Mouse (Mus musculus) R1 (cell line): ENCODE measurements around the gene Hook2.

Experiments used
- DNase-seq: peaks from one replicate; pipeline ENCODE4 v3.0.0-alpha.2; 2018; ENCODE audit warnings: low read depth, low spot score

The Hook2 gene

DNA sequence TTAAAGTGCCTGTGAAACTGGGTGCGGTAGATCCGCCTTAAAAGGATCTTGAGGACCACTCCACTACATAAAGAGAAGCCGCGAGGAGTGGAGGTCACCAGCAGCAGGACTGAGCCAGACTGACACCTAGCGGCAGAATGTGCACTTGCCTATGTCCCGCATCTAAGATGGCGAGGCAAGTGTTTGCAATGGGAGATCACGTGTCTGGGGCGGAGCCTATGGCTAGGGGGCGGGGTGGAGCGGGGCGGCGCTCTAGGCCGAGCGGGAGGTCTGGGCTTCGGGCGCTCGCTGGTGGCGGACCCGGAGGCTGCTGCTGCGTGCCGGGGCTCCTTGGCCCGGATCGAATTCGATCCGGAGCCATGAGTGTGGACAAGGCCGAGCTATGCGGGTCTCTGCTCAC, at the start of gene Hook2:
Gene Hook2, plus strand, starts transcription at position 255 of the 400 bp plus-strand sequence.
- peak; percentile 99 for DNase-seq

DNA sequence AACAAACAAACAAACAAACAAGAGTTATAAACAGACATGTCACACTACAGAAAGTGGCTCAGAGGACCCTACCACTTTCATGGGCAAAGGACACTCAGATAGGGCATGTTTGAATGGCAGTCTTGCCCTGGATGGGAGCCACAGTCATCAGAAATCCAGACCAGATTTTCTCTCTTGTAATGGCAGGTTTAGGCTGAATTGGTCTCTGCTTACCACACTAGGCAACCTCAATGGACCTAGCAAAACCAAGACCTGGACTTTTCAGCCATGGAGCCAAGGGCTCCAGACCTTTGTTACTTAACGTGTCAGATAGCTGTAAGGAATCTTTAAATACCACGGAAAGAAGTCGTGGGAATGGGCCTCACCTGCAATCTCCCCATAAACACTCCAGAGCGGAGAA, 46.7 kb upstream of the Hook2 start:
- DNase-seq = no peak

DNA sequence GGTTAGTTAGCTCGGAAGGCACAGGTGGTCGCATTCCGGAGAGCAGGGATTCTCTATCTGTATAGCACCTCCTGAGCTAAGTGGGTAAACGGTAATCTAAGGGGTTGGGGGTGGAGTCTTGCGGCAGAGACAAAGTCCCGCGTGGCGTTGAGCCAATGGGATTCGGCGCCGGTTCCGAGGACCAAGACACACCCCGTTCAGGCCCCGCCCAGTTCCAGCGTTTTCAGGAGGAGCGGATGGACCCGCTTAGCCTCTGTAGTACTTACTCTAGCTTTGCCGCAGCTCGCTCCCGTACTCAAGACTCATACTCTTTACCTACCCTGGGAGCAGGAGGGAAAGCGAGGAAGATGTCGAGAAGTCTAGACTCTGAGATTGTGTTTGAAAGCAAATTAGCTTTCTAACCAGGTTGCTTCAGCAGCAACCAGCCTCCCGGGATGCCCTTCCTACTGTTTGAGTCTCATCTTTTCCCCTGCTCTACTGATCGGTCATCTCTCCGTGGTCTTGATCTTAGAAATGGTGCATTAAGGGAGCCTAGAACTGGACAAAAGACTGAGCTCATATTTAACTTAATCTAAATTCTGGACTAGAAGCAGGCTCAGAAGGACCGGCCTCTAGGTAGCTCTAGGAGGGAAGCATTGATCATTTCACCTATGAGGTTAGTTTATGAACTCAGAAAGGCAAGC, 45.8 kb upstream of the Hook2 start:
- peak; percentile 93 for DNase-seq

DNA sequence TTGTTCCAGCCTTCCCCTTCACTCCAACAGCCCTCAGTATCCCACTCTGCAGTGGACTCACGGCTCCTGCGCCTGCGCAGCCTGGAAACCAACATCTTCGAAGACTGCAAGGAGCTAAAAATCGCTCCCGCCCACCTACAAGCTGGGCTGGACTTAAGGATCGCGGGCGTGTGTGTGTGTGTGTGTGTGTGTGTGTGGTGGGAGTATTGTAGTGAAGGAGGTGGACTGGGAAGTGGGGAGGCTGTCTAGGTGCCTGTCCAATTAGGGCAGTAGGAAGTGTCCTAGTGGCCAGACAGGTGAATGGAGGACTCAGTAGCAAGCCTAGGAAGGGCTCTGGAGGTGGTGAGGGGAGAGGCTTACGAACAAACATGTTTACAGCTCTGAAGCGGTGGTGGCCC, 45.2 kb upstream of the Hook2 start:
- DNase-seq = no peak

DNA sequence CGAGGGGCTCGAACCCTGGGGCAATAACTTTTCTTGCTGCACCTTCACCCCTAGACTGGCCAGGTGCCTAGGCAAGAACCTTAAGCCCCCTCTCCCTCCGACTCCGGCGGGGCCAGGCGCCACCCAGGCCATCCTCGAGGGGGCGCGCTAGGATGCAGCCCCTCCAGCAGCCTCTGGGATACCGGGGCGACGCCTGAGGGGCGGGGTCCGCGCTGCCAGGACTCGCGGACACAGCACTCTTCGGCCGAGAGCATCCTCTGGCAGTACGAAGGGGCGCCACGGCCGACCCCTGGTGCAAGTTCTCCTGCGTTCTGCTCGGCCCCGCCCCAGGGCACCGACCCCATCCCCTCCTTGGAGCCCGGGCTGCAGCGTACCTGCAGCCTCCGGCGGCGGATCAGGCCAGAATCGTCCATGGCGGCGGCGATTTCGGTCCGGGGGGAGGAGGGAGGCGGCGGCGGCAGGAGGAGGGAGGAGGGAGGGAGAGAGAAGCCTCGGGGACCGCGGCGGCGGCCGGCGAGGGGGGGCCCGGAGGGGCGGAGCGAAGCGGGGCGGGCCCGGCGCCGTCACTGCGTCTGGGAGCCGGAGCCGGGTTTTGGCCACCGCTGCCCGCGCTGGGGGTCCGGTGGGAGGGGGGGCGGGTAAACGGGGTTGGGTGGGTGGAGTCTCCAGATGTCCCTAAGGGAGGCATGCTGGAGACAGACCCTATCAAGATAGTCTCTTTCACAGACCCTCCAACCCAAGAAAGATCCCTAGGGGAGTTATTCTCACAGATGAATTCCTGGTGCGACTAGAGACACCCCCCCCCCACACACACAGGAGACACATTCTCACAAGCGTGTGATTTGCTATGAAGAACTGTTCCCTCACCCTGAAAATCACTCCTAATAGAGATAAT, 44.5 kb upstream of the Hook2 start:
- DNase-seq = peak; percentile 73

DNA sequence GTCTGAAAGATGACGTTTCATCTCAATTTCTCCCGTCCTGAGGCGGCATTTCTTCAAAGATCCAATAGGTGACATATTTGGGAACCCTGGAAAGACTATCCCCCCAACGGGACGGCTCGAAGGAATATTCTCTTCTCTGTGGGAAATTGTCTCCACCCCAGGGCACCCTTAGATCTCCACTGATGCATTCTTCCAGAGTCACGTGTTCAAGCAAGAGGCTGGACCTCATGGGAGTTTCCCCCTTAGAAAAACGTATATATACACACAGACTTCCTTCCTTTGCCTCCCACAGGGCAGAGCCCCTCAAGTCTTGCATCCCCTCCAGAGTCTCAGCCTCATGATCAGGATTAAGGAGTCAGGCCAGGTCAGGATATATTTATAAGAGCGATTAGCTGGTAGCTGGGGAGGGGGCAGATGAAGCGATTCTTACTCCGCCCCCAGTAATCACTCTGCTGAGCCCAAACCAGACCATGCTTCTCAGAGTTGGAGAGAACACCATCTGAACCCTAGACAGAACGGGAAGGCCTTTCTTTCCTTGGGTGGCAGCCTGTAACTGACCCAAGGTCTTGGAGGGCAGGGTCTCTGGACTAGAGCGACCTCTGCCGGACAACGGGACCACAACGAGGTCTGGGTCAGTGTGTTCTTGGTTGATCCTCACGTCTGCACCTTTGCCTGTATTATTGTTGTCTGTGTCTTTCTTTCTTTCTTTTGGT, 43.7 kb upstream of the Hook2 start, which contains the start of gene Rtbdn:
Gene Rtbdn, plus strand, starts transcription at position 464 of the 713 bp plus-strand sequence.
- DNase-seq = no peak

DNA sequence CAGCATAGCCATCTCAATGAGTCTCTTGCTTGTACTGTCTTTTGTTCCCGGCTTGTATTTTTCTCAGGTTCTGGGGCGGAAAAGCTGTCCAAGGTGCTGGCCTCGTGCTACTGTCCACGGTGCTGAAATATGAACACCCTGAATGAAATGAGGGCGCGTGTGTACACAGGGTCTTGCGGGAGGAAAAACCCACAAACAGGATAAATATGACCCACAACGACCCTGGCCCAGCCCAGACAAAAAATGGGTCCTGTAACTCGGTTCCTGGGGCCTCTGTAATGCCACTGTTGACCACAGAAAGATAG, 43.2 kb upstream of the Hook2 start:
- no peak for DNase-seq

DNA sequence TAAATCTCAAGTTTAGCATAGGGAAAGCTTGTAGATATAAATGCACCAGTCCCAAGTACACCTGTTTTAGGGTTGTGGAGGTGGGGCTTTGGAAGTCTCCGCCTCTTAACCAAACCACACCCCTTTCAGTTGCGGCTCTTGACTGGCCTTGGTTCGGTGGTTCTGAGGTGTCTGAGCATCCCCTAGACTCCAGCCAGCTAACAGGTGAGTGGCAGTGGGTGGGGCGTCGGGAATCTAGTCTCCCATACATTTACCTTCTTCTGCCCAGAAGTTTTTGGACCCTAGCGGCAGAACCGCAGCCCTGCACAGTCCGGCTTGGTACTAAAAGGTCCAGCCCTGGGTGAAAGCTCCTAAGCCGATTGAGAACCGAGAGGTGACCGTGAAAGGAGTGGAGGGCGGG, 40.6 kb upstream of the Hook2 start:
- DNase-seq = peak; percentile 64

DNA sequence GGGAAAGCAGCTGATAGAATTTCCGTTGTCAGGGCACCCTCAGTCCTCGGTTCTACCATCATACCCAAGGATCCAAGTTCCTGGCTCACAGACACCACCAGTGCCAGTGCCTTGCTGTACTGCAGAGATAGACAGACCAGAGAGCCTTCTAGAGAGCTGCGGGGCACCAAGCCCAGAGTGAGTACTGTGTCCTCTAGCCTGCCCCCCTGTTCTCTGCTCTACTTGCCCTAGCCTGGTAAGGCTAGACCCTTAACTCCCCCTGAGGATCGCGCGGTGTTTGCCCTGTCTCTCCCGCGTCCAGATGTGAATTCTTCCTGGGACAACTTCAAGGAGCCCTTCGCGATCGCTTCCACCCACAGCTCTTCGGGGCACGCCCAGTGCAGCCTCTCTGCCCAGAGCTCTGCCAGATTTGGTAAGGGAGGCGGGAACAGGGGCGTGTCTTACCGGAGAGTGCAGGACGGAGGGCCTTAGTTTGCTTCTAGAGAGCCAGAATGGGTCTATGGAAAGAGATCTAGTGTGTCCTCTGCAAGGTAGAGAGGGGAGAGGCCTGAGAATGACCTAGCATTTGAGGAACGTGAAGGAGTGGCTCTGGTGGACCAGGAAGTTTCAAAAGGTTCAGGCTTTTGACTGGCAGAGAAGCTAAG, 37.7 kb upstream of the Hook2 start:
- peak; percentile 90 for DNase-seq

DNA sequence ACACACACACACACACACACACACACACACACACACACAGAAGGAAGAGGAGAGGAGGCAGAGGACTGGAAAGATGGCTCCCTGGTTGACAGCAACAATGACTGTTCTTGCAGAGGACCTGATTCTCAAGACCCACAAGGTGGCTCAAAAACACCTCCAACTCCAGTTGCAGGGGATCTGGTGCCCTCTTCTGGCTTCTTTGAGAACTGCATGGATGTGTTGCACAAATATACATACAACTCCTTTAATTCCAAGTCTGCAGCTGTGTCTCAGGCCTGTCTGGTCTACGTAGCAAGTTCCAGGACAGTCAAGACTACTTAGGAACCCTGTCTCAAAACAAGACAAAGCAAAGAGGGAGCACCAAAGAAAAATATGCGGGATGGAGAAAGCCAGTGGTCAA, 33.6 kb upstream of the Hook2 start:
- DNase-seq = peak; percentile 94

DNA sequence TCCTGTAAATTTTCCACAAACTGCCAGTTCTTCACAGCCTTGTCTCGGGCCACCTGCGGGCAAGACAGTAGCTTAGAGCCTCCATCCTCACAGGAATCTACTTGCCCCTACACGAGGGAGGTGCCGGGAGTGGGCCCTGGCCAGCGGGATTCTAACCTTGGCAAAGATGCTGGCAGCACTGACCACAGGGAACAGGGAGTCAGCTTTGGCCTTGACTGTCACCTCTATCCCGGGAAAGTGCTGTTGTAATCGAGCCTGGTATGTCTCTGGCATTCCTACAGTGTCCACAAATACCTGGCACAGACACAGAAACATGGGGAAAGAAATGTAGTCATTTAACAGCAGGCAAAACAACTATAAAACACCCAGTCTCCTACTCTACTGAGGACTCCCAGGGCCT, 30.6 kb upstream of the Hook2 start:
- DNase-seq = no peak

DNA sequence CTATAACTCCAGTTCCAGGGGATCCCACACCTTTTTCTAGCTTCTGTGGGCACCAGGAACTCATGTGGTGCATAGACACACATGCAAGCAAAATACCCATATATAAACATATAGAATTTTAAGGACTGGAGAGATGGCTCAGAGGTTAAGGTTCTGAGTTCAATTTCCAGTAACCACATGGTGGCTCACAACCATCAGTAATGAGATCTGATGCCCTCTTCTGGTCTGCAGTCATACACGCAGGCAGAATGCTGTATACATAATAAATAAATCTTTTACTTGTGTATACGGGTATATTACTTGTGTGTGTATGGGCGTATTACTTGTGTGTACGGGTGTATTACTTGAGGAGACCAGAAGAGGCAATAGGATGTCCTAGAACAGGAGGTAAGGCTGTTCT, 26.5 kb upstream of the Hook2 start:
- DNase-seq = peak; percentile 27

DNA sequence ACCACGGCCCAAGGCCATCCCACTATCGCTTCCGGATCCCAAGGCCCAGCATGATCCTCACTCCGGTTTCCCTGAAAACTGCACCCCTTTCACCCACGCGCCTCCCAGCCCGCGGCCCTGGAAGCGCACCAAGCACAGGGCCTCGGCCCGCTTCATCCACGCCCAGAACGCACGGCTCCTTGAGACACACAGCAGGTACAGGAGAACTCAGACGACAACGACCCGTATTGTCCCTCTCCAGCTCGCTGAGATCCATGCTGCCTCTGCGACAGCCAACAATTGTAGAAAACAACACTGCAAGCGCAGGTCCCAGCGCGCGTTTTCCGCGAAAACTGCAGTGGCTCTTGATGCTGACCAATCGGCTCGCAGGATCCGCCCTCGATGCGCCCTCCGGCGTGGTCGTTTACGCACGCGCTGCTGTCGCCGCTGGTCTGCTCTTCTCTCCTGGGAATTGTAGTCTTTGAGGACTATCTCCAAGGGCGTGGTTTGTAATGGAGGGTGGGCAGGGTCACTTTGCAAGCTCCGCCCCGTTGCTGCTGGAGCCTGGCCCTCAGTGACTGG, 24.6 kb upstream of the Hook2 start:
- DNase-seq = peak; percentile 99

DNA sequence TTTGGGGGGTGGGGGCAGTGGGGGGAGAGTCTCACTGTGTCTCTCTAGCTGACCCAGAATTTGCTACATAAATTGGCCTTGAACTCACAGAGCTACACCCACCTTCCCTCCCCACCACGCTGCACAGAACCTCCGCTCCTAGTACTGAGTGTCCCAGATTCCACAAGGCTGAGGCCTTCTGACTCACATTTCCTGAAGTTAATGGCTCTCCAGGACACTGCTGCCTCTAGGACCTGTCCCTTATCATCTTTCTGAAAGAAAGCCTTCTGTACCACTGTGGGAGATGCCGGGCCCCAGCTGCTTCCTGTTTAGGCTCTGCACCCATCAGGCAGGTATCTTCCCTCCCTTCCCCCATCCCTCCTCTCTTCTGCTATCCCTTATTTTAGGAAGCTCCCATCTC, 23.8 kb upstream of the Hook2 start:
- DNase-seq = peak; percentile 59

DNA sequence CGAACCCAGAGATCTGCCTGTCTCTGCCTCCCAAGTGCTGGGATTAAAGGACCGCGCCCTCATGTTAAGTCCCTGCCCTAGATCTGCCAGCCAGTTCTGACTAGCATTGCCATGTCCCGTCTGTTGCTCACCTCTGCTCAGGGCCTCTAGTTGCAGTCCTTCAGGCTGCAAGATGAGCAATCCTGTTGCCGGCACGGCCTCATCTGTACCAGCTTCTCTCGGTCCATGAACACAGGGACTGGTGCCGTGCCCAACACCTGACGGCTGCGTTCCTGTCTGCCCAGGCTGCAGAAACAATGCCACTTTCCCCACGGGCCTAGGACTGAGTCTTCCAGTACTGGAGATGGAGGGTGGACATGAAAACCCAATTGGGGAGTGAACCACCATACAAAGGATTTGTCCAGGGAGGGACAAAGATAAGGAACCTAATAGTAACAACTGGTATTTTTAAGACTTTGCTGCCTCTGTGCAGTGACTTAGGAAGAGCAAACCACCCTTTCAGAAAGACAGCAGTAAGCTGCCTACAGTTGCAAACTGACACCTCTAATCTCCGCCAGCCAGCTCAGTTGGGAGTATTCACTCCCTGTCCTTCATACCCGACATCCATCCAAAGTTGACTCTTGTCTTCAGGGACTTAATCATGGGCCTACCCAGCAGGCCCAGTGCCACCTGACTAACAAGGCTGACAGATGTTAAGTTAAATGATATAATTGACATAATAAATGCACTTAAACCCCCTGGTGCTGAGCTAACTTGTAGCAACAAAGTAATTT, 22.7 kb upstream of the Hook2 start:
- DNase-seq = no peak

DNA sequence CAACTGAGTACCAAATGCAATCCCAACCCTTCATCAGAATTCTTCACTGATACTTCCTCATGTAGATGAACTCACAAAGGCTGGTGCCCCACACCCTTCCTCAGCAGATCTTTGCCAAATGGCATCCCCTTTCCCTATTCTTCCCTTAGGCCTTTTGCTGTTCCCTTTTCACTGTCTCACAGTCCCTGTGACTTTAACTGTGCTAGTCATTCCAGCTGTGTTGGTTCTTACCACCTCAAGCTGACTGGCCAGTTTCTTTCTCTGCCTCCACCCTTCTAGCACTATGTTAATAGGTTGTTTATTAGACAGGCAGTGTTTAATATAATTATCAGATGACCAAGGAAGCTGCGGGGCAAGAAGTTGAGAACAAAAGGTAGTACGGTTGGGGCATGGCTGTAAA, 21.8 kb upstream of the Hook2 start:
- no peak for DNase-seq

DNA sequence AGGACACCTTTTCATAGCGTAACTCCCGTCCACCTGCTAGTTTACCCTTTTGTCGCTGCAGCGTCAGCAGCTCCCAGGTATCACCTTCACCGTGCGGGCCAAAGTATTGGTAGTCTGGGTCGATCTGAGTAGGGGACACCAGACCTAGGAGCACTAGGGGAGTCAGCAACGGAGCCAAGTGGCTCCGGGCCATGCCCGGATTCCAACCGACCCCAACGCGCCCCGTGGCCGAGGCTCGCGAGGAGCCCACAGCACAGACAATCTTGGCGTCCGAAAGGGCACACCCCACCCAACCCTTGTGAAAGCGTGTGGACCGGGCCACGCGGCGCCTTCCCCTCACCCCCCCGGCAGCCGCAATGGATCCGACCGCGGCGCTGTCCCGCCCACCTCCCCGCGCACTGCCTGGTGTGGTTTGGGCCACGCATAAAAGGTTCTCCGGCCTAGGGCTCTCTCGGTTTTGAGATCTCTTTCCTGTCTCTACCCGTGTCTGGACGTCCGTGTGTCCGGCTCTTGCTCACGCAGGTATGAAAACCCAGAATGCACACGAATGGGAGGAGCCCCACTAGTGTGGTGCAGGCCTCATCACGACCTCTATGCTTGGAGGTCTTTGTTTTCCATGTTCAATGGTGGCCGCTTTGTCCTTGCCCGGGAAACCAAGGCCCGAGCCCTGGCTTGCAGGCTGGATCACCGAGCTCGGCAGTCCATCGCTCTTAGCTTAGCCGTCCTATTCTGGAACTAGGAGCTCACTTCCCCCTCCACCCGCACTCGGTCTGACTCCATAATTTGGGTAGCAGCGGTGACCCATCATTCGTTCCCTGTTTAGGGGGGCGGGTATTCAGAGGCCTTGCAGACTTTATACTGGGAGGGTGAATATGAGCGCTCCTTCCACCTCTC, 20.9 kb upstream of the Hook2 start, which contains the start of the genes Gm49661, Prdx2 and Rnaseh2a:
Gene Gm49661, minus strand, starts transcription at position 193 of the 894 bp plus-strand sequence.
Gene Prdx2, plus strand, starts transcription at position 347 of the 894 bp plus-strand sequence.
Gene Rnaseh2a, minus strand, starts transcription at position 527 of the 894 bp plus-strand sequence.
- DNase-seq = peak; percentile 83

DNA sequence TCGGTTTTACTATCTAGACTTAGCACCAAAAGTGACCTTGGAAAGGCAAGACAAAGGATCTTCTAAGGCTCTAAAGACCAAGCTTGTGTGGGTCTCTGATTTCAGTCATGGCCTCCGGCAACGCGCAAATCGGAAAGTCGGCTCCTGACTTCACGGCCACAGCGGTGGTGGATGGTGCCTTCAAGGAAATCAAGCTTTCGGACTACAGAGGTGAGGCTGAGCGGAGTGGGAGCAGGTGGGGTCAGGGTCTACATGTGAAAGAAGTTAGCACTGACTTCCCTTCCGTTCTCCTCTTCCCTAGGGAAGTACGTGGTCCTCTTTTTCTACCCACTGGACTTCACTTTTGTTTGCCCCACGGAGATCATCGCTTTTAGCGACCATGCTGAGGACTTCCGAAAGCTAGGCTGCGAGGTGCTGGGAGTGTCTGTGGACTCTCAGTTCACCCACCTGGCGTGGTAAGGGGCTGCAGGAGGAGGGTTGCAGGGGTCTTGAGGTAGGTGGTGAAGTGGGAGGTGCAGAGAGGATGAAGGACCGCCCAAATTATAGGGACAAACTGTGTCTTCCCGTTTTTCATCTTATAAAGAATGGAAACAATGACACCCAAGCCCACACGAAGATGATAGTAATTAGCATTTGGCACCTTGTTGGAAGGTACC, 20.1 kb upstream of the Hook2 start:
- DNase-seq = peak; percentile 32

DNA sequence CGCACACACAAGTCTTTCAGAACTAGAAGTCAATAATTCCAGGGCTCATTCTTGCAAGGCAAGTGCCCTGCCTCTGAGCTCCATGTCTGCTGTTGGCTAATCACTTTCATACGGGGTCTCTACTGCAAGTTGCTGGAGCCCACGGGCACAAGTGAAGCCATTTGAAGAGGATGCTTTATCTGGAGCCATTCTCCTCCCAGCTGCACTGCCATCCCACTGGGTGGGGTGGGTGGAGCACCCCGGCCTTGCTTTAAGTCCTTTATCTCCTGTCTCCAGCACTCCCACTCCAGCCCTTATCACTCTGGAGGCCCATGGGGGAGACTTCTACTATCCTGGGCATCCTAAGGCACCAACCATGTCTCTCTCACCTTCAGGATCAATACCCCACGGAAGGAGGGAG, 19.5 kb upstream of the Hook2 start:
- DNase-seq = no peak
